Mouse (Mus musculus) embryonic facial prominence, embryonic 10.5 days (tissue): ENCODE results near the gene Prr36. TPM values are rescaled to one million over a fixed set of nuclear protein-coding genes. Genes with fewer than 3 reads are reported as not detected.

Experiments used
- DNase-seq: peaks from one replicate; pipeline ENCODE4 v3.0.0-alpha.2; 2017; ENCODE audit warnings: low spot score
- H3K27ac ChIP-seq: fragments of 300-500 bp; sonication (generic); replicated peaks from 2 replicates; pipeline ENCODE4 v1.5.1; 2016; ENCODE audit warnings: mild to moderate bottlenecking
- H3K27me3 ChIP-seq: fragments of 300-500 bp; sonication (generic); replicated peaks from 2 replicates; pipeline ENCODE4 v1.6.1; 2016; ENCODE audit warnings: low read depth, mild to moderate bottlenecking; ENCODE audit not compliant: poor library complexity, severe bottlenecking
- H3K36me3 ChIP-seq: fragments of 300-500 bp; sonication (generic); replicated peaks from 2 replicates; pipeline ENCODE4 v1.6.1; 2016; ENCODE audit warnings: mild to moderate bottlenecking, moderate library complexity
- H3K4me1 ChIP-seq: fragments of 300-500 bp; sonication (generic); 2 replicates; pipeline ENCODE4 v1.6.1; 2016
- H3K4me3 ChIP-seq: fragments of 300-500 bp; sonication (generic); 2 replicates; pipeline ENCODE4 v1.5.1; 2016; ENCODE audit warnings: mild to moderate bottlenecking, moderate library complexity
- H3K9me3 ChIP-seq: fragments of 300-500 bp; sonication (generic); 2 replicates; pipeline ENCODE4 v1.6.1; 2016; ENCODE audit warnings: mild to moderate bottlenecking
- WGBS: fragments of 180-500 bp; shearing (Covaris S2); methylation state at CpG from one replicate; pipeline ENCODE4 v1.1.7; 2016; 5-methylcytosine and 5-hydroxymethylcytosine counted together
- polyA plus RNA-seq: library from polyadenylated mRNA; unstranded; fragments of >200 nt; fragmentation: Nextera tagmentation; extraction: Ambion mirVana; gene quantifications from 2 replicates; pipeline ENCODE4 v1.2.1, GENCODE M21; 2016

Gene Prr36
- polyA plus RNA-seq, 1 experiment from 2014 or later, result 7.2 TPM

DNA sequence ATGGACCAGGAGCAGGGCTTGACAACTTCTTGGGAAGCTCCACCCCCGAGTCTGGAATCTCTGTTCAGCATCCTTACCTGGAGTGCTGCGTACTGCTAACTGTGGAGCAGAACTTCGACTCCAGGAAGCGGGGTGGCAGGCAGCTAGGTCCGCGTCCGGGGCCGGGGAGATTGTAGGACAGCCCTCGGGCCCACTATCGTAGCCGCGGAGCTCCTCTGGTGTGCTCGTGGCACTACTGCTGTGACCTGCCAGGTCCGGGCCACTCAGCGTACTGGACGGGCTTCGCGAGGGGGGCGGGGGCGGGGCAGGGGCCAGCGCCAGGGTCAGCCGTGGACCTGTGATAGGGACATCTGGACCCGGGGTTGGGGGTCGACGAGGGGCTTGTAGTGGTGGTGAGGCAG, 4.5 kb downstream of the Prr36 start:
- peaks cover 6% of the 10 kb centered on the region for H3K9me3 ChIP-seq
- peak overlapping the region; percentile 70; the same call in 1 of the 2 replicates for H3K27ac ChIP-seq
- H3K4me3 ChIP-seq, result peak overlapping the region; percentile 58
- peaks cover 95% of the 10 kb centered on the region for H3K27me3 ChIP-seq
- WGBS, result 1% methylated on average over 25 of the region's 25 CpGs
- DNase-seq, result peak; percentile 63
- H3K4me1 ChIP-seq, result peaks cover 47% of the 10 kb centered on the region
- peaks cover 20% of the 10 kb centered on the region for H3K36me3 ChIP-seq

GRCm38 (mm10) chr8:4211097-4211496, 6.2 kb downstream of the Prr36 start:
- Histone ChIP-seq H3K4me3 (no peak overlapping the region), H3K4me1 (peaks cover 41% of the 10 kb centered on the region), H3K27me3 (peaks cover 95% of the 10 kb centered on the region), H3K27ac (no peak overlapping the region), H3K9me3 (peaks cover 6% of the 10 kb centered on the region), H3K36me3 (peaks cover 20% of the 10 kb centered on the region)
- WGBS, result 81% methylated on average over 6 of the region's 6 CpGs
- no peak for DNase-seq

GRCm38 (mm10) chr8:4207016-4207350, 10.3 kb downstream of the Prr36 start:
- Histone ChIP-seq H3K36me3 (peaks cover 20% of the 10 kb centered on the region), H3K9me3 (peaks cover 6% of the 10 kb centered on the region), H3K27ac (no peak overlapping the region), H3K27me3 (peaks cover 96% of the 10 kb centered on the region), H3K4me1 (peaks cover 18% of the 10 kb centered on the region), H3K4me3 (0 out of 2 replicates have a peak overlapping the region, but pooled peaks have one; percentile 39)
- no peak for DNase-seq
- 47% methylated on average over 2 of the region's 2 CpGs for WGBS

DNA sequence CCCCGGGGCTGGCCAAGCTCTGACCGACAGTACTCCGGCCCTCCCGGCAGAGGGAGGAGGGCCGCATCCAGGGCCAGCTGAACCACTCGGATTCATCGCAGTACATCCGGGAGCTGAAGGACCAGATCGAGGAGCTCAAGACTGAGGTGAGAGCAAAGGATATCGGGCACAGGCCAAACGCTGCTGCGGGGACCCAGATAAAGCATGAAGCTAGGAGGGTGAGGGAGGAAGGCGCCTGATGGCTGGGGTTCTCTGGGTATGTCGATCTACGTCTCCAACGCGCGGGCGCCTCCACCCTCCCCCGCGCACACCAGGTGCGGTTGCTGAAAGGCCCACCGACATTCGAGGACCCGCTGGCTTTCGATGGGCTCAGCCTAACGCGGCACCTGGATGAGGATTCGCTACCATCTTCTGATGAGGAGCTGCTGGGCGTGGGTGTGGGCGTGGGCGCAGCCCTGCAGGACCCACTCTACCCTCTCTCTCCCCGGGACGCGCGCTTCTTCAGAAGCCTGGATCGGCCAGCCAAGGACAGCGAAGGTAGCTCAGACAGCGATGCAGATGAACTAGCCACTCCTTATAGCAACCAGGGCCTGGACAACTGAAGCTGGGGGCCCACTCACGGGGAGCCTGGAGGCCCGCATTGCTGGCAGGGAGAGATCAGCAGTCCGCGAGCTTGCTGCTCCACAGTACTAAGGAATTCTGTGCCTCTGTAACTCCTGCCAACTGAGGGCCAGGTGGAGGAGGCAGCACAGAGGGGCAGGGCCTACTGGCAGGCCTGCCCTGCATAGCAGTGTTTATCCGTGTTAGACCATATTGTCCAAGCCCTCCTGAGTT, 10.9 kb downstream of the Prr36 start:
- peaks cover 95% of the 10 kb centered on the region for H3K27me3 ChIP-seq
- peaks cover 18% of the 10 kb centered on the region for H3K4me1 ChIP-seq
- peaks cover 6% of the 10 kb centered on the region for H3K9me3 ChIP-seq
- DNase-seq, result peak; percentile 31
- H3K36me3 ChIP-seq, result peaks cover 20% of the 10 kb centered on the region
- WGBS, result 4% methylated on average over 44 of the region's 44 CpGs
- H3K4me3 ChIP-seq, result peak overlapping the region; percentile 39
- no peak overlapping the region; the same call in 1 of the 2 replicates for H3K27ac ChIP-seq

DNA sequence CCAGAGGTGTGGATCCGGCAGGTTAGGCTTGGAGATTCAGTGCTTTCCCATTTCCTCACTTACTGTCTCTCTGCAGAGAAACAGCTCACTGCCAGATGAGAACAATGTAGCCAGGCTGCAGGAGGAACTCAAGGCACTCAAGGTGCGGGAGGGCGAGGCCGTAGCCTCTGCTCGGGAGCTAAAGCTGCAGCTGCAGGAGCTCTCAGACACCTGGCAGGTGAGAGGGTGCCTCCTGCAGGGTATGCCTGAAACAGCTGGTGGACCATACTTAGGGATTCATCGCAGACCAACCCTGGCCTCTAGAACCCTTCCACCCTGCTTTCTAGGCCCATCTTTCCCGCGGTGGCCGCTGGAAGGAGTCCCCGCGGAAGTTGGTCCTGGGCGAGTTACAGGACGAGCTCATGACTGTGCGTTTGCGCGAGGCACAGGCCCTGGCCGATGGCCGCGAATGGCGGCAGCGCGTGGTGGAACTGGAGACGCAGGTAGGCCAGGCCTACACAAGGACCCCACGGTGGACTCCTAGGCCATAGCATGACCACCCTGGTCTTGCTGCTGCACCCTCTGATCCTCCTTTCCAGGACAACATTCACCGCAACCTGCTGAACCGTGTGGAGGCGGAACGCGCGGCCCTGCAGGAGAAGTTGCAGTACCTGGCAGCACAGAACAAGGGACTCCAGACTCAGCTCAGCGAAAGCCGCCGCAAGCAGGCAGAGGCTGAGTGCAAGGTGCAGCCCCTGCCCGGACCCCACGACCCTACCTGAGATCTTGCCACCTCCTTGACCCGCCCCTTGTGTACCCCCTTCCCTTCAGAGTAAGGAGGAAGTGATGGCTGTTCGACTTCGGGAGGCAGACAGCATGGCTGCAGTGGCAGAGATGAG, 11.8 kb downstream of the Prr36 start:
- Histone ChIP-seq H3K4me1 (peaks cover 18% of the 10 kb centered on the region), H3K27ac (no peak overlapping the region; the same call in 1 of the 2 replicates), H3K27me3 (peaks cover 87% of the 10 kb centered on the region), H3K9me3 (peaks cover 6% of the 10 kb centered on the region), H3K4me3 (peak overlapping the region; percentile 39), H3K36me3 (peaks cover 16% of the 10 kb centered on the region)
- DNase-seq, result peak; percentile 46
- 9% methylated on average over 38 of the region's 38 CpGs for WGBS

DNA sequence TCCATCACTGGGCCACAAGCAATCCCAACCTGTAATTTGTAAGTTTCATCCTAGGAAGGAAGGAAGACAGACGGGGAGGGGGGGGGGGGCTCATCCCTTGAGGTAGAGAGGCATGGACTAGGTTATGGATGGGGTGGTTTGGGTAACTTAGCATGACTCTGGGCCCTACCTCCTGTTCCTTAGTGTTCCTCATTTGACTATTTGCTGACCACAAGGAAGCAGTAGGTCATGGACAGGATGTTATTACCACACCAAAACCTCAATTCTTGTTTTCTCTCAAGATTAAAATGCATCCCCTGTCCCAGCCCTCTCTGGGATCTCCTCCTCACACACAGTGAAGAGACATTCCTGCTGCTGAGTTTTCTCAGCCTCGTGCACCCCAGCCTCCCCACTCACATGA, 15.9 kb downstream of the Prr36 start:
- WGBS, result 65% methylated on average over 2 of the region's 2 CpGs
- no peak overlapping the region for H3K4me3 ChIP-seq
- H3K36me3 ChIP-seq, result no peaks in the 10 kb centered on the region; the same call in 1 of the 2 replicates
- H3K4me1 ChIP-seq, result peaks cover 11% of the 10 kb centered on the region
- H3K27ac ChIP-seq, result no peak overlapping the region
- H3K9me3 ChIP-seq, result no peaks in the 10 kb centered on the region
- DNase-seq, result no peak
- H3K27me3 ChIP-seq, result peaks cover 48% of the 10 kb centered on the region

GRCm38 (mm10) chr8:4193588-4193894, 23.7 kb downstream of the Prr36 start:
- 56% methylated on average over 7 of the region's 7 CpGs for WGBS
- Histone ChIP-seq H3K9me3 (no peaks in the 10 kb centered on the region), H3K4me3 (no peak overlapping the region), H3K27ac (no peak overlapping the region), H3K27me3 (peaks cover 12% of the 10 kb centered on the region), H3K36me3 (no peaks in the 10 kb centered on the region), H3K4me1 (peaks cover 16% of the 10 kb centered on the region)
- no peak for DNase-seq

DNA sequence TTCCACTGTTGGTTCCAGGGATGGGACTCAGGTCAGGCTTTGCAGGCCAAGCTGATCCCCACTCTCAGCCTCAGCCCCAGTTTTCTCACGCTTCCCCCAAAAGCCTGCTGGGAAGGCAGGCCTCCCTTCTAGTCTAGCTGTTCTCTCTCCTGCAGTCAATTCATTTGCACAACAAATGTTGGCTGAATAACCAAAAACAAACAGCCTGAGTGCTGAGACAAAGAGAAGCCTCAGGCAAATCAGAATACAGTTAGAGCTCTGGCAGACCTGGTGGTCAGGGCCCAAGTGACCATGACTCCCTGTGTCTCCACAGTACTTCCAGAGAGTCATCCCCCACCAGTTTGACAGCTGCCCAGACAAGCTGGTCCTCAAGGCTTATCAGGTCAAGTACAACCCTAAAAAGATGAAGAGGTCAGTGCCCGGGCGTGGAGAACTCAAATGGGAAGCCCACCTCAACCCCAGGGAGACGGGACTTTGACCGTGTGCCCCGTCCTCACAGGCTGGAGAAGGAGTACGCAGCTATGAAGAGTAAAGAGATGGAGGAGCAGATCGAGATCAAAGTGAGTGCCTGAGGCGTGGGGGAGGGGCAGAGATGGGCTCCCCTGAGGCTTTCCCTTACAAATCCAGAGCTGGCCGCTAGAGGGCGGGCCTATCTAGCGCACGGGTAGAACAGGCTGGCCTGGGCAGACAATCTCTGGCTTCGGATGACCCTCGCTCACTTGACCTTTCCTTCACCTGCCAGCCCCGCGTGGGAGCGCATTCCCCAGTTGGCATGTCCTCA, 24.3 kb downstream of the Prr36 start:
- peaks cover 12% of the 10 kb centered on the region for H3K27me3 ChIP-seq
- H3K4me1 ChIP-seq, result peaks cover 16% of the 10 kb centered on the region
- H3K36me3 ChIP-seq, result no peaks in the 10 kb centered on the region
- no peaks in the 10 kb centered on the region for H3K9me3 ChIP-seq
- peak; percentile 87 for DNase-seq
- H3K4me3 ChIP-seq, result peak overlapping the region; percentile 29; the same call in 1 of the 2 replicates
- 6% methylated on average over 18 of the region's 18 CpGs for WGBS
- H3K27ac ChIP-seq, result peak overlapping the region; percentile 46

GRCm38 (mm10) chr8:4192305-4192704, 25.0 kb downstream of the Prr36 start:
- H3K4me1 ChIP-seq, result peaks cover 16% of the 10 kb centered on the region
- no peak for DNase-seq
- H3K9me3 ChIP-seq, result no peaks in the 10 kb centered on the region
- peaks cover 12% of the 10 kb centered on the region for H3K27me3 ChIP-seq
- H3K36me3 ChIP-seq, result peaks cover 4% of the 10 kb centered on the region
- 53% methylated on average over 5 of the region's 5 CpGs for WGBS
- H3K4me3 ChIP-seq, result no peak overlapping the region
- no peak overlapping the region for H3K27ac ChIP-seq

- Histone ChIP-seq H3K4me1 (peaks cover 16% of the 10 kb centered on the region), H3K36me3 (peaks cover 29% of the 10 kb centered on the region), H3K27ac (no peak overlapping the region), H3K4me3 (no peak overlapping the region), H3K27me3 (peaks cover 5% of the 10 kb centered on the region), H3K9me3 (no peaks in the 10 kb centered on the region)
- DNase-seq, result no peak
- WGBS, result 40% methylated on average over 3 of the region's 3 CpGs
Observed at GRCm38 (mm10) chr8:4189031-4189722, 28.1 kb downstream of the Prr36 start.

GRCm38 (mm10) chr8:4188605-4189004, 28.7 kb downstream of the Prr36 start:
- H3K4me3 ChIP-seq, result no peak overlapping the region
- H3K36me3 ChIP-seq, result peaks cover 30% of the 10 kb centered on the region
- H3K27me3 ChIP-seq, result no peaks in the 10 kb centered on the region; the same call in 1 of the 2 replicates
- H3K27ac ChIP-seq, result no peak overlapping the region
- peaks cover 15% of the 10 kb centered on the region for H3K4me1 ChIP-seq
- H3K9me3 ChIP-seq, result no peaks in the 10 kb centered on the region
- DNase-seq, result no peak

- H3K27ac ChIP-seq, result no peak overlapping the region
- DNase-seq, result no peak
- no peaks in the 10 kb centered on the region for H3K9me3 ChIP-seq
- WGBS, result 97% methylated on average over 2 of the region's 2 CpGs
- H3K4me3 ChIP-seq, result no peak overlapping the region
- H3K27me3 ChIP-seq, result no peaks in the 10 kb centered on the region
- no peaks in the 10 kb centered on the region for H3K4me1 ChIP-seq
- peaks cover 30% of the 10 kb centered on the region for H3K36me3 ChIP-seq
Observed at GRCm38 (mm10) chr8:4186151-4186550, 31.1 kb downstream of the Prr36 start.
